Mouse (Mus musculus) C2C12 (cell line): ENCODE measurements at regions not wholly inside any gene's neighbourhood (a gene's known extent, or its start where the extent isn't known, plus 50 kb on each side); places are given as distances from the start of the nearest gene placed in this dataset.

Experiments
- CEBPB ChIP-seq: IDR thresholded peaks from one replicate; pipeline ENCODE4 v1.6.1; 2011; ENCODE audit warnings: low read depth, mild to moderate bottlenecking, control low read depth, moderate library complexity
- CTCF ChIP-seq: IDR thresholded peaks from one replicate; pipeline ENCODE4 v1.5.1; 2011; ENCODE audit not compliant: control insufficient read depth, insufficient read depth, insufficient read length
- MYOG ChIP-seq: IDR thresholded peaks from one replicate; pipeline ENCODE4 v1.6.1; 2011; ENCODE audit not compliant: control insufficient read depth, insufficient read length; ENCODE audit errors: extremely low read depth

GRCm38 (mm10) chr15:30087120-30087519 lies 85.3 kb upstream of the Ctnnd2 start:
- TF ChIP-seq CEBPB = no peak
- no peak for TF ChIP-seq CTCF
- TF ChIP-seq MYOG = no peak
